Mouse (Mus musculus): ENCODE results near the gene Adprhl1. TPM values are rescaled to one million over a fixed set of nuclear protein-coding genes. Genes with fewer than 3 reads are reported as not detected.
A peak's percentile ranks its signal among the peaks of the same experiment; 100 is the strongest.

The Adprhl1 gene
- polyA plus RNA-seq, 1 experiment from 2014 or later = 170 TPM

GRCm38 (mm10) chr8:13197493-13197892, 56.5 kb downstream of the Adprhl1 start:
- WGBS = 89% methylated on average over 5 of the region's 5 CpGs
- H3K4me1 ChIP-seq = peaks cover 21% of the 10 kb centered on the region
- H3K4me3 ChIP-seq = no peak overlapping the region
- H3K27me3 ChIP-seq (replicated peaks) = peaks cover 41% of the 10 kb centered on the region
- H3K9ac ChIP-seq = 0 out of 2 replicates have a peak overlapping the region, but pooled peaks have one; percentile 28
- H3K36me3 ChIP-seq = 0 out of 2 replicates have a peak, but pooled peaks cover 3% of the 10 kb centered on the region
- ATAC-seq (ENCODE audit: extremely low read depth, insufficient number of reproducible peaks, low FRiP score, low TSS enrichment) = no peak
- H3K27ac ChIP-seq (replicated peaks) = no peak overlapping the region
- H3K9me3 ChIP-seq = no peaks in the 10 kb centered on the region
- H3K4me2 ChIP-seq = no peak overlapping the region

GRCm38 (mm10) chr8:13194818-13195217, 59.1 kb downstream of the Adprhl1 start:
- Histone ChIP-seq H3K27me3 (replicated peaks) (peaks cover 19% of the 10 kb centered on the region), H3K4me3 (no peak overlapping the region), H3K9ac (no peak overlapping the region; the same call in 1 of the 2 replicates), H3K9me3 (no peaks in the 10 kb centered on the region), H3K27ac (replicated peaks) (no peak overlapping the region), H3K4me2 (no peak overlapping the region), H3K36me3 (peaks cover 7% of the 10 kb centered on the region; the same call in 1 of the 2 replicates), H3K4me1 (peaks cover 9% of the 10 kb centered on the region; the same call in 1 of the 2 replicates)
- 53% methylated on average over 10 of the region's 10 CpGs for WGBS
- no peak for ATAC-seq (ENCODE audit: extremely low read depth, insufficient number of reproducible peaks, low FRiP score, low TSS enrichment)

GRCm38 (mm10) chr8:13190235-13190634, 63.7 kb downstream of the Adprhl1 start:
- Histone ChIP-seq H3K4me2 (no peak overlapping the region), H3K36me3 (peaks cover 21% of the 10 kb centered on the region), H3K4me1 (no peaks in the 10 kb centered on the region), H3K4me3 (no peak overlapping the region), H3K9me3 (no peaks in the 10 kb centered on the region), H3K27me3 (replicated peaks) (no peaks in the 10 kb centered on the region), H3K27ac (replicated peaks) (no peak overlapping the region), H3K9ac (no peak overlapping the region)
- no peak for ATAC-seq (ENCODE audit: extremely low read depth, insufficient number of reproducible peaks, low FRiP score, low TSS enrichment)
- 90% methylated on average over 8 of the region's 8 CpGs for WGBS

- H3K4me3 ChIP-seq = no peak overlapping the region
- ATAC-seq (ENCODE audit: extremely low read depth, insufficient number of reproducible peaks, low FRiP score, low TSS enrichment) = no peak
- H3K9ac ChIP-seq = no peak overlapping the region
- H3K4me1 ChIP-seq = no peaks in the 10 kb centered on the region
- no peaks in the 10 kb centered on the region for H3K9me3 ChIP-seq
- no peak overlapping the region for H3K4me2 ChIP-seq
- no peaks in the 10 kb centered on the region for H3K27me3 ChIP-seq (replicated peaks)
- 78% methylated on average over 1 of the region's 1 CpGs for WGBS
- H3K36me3 ChIP-seq = peaks cover 26% of the 10 kb centered on the region
- H3K27ac ChIP-seq (replicated peaks) = no peak overlapping the region
Observed at GRCm38 (mm10) chr8:13188857-13189256, 65.1 kb downstream of the Adprhl1 start.

- H3K4me2 ChIP-seq = no peak overlapping the region
- H3K27ac ChIP-seq (replicated peaks) = no peak overlapping the region
- 87% methylated on average over 13 of the region's 13 CpGs for WGBS
- H3K4me3 ChIP-seq = no peak overlapping the region
- H3K36me3 ChIP-seq = peaks cover 26% of the 10 kb centered on the region
- no peaks in the 10 kb centered on the region for H3K27me3 ChIP-seq (replicated peaks)
- H3K9ac ChIP-seq = no peak overlapping the region
- ATAC-seq (ENCODE audit: extremely low read depth, insufficient number of reproducible peaks, low FRiP score, low TSS enrichment) = no peak
- no peaks in the 10 kb centered on the region for H3K9me3 ChIP-seq
- H3K4me1 ChIP-seq = no peaks in the 10 kb centered on the region
Observed at GRCm38 (mm10) chr8:13188052-13188555, 65.9 kb downstream of the Adprhl1 start.

- Histone ChIP-seq H3K9ac (no peak overlapping the region), H3K9me3 (no peaks in the 10 kb centered on the region), H3K36me3 (peaks cover 30% of the 10 kb centered on the region), H3K4me1 (no peaks in the 10 kb centered on the region), H3K4me2 (no peak overlapping the region), H3K27me3 (replicated peaks) (no peaks in the 10 kb centered on the region), H3K27ac (replicated peaks) (no peak overlapping the region), H3K4me3 (no peak overlapping the region)
- ATAC-seq (ENCODE audit: extremely low read depth, insufficient number of reproducible peaks, low FRiP score, low TSS enrichment) = no peak
- WGBS = 77% methylated on average over 7 of the region's 7 CpGs
Observed at GRCm38 (mm10) chr8:13187638-13188037, 66.3 kb downstream of the Adprhl1 start.

GRCm38 (mm10) chr8:13187229-13187628, 66.7 kb downstream of the Adprhl1 start:
- Histone ChIP-seq H3K4me2 (no peak overlapping the region), H3K4me1 (peaks cover 3% of the 10 kb centered on the region), H3K4me3 (no peak overlapping the region), H3K36me3 (peaks cover 30% of the 10 kb centered on the region), H3K27me3 (replicated peaks) (no peaks in the 10 kb centered on the region), H3K9ac (no peak overlapping the region), H3K27ac (replicated peaks) (no peak overlapping the region), H3K9me3 (no peaks in the 10 kb centered on the region)
- WGBS = 80% methylated on average over 9 of the region's 9 CpGs
- no peak for ATAC-seq (ENCODE audit: extremely low read depth, insufficient number of reproducible peaks, low FRiP score, low TSS enrichment)

- no peak for ATAC-seq (ENCODE audit: extremely low read depth, insufficient number of reproducible peaks, low FRiP score, low TSS enrichment)
- 74% methylated on average over 8 of the region's 8 CpGs for WGBS
- Histone ChIP-seq H3K4me1 (peaks cover 7% of the 10 kb centered on the region), H3K9me3 (no peaks in the 10 kb centered on the region), H3K27me3 (replicated peaks) (no peaks in the 10 kb centered on the region), H3K4me2 (no peak overlapping the region), H3K27ac (replicated peaks) (no peak overlapping the region), H3K9ac (no peak overlapping the region), H3K36me3 (peaks cover 30% of the 10 kb centered on the region), H3K4me3 (no peak overlapping the region)
Observed at GRCm38 (mm10) chr8:13186819-13187218, 67.1 kb downstream of the Adprhl1 start.

GRCm38 (mm10) chr8:13181691-13181976, 72.3 kb downstream of the Adprhl1 start:
- Histone ChIP-seq H3K27me3 (replicated peaks) (no peaks in the 10 kb centered on the region), H3K27ac (replicated peaks) (peak overlapping the region; percentile 82), H3K9me3 (no peaks in the 10 kb centered on the region), H3K9ac (0 out of 2 replicates have a peak overlapping the region, but pooled peaks have one; percentile 1), H3K36me3 (peaks cover 40% of the 10 kb centered on the region), H3K4me3 (no peak overlapping the region), H3K4me1 (peaks cover 36% of the 10 kb centered on the region), H3K4me2 (peak overlapping the region; percentile 18; the same call in 1 of the 2 replicates)
- WGBS = 25% methylated on average over 2 of the region's 2 CpGs
- ATAC-seq (ENCODE audit: extremely low read depth, insufficient number of reproducible peaks, low FRiP score, low TSS enrichment) = no peak

- Histone ChIP-seq H3K9me3 (no peaks in the 10 kb centered on the region), H3K4me2 (peak overlapping the region; percentile 18), H3K9ac (peak overlapping the region; percentile 48; the same call in 1 of the 2 replicates), H3K36me3 (peaks cover 46% of the 10 kb centered on the region), H3K27ac (replicated peaks) (peak overlapping the region; percentile 82), H3K4me3 (no peak overlapping the region), H3K4me1 (peaks cover 36% of the 10 kb centered on the region), H3K27me3 (replicated peaks) (no peaks in the 10 kb centered on the region)
- 41% methylated on average over 18 of the region's 18 CpGs for WGBS
- no peak for ATAC-seq (ENCODE audit: extremely low read depth, insufficient number of reproducible peaks, low FRiP score, low TSS enrichment)
Observed at GRCm38 (mm10) chr8:13180911-13181690, 72.9 kb downstream of the Adprhl1 start.

GRCm38 (mm10) chr8:13180408-13180807, 73.6 kb downstream of the Adprhl1 start:
- Histone ChIP-seq H3K36me3 (peaks cover 48% of the 10 kb centered on the region), H3K4me3 (no peak overlapping the region), H3K9me3 (no peaks in the 10 kb centered on the region), H3K4me2 (no peak overlapping the region), H3K4me1 (peaks cover 36% of the 10 kb centered on the region), H3K27me3 (replicated peaks) (no peaks in the 10 kb centered on the region), H3K27ac (replicated peaks) (peak overlapping the region; percentile 82), H3K9ac (peak overlapping the region; percentile 48; the same call in 1 of the 2 replicates)
- 72% methylated on average over 9 of the region's 9 CpGs for WGBS
- ATAC-seq (ENCODE audit: extremely low read depth, insufficient number of reproducible peaks, low FRiP score, low TSS enrichment) = no peak

GRCm38 (mm10) chr8:13179948-13180347, 74.0 kb downstream of the Adprhl1 start:
- H3K4me3 ChIP-seq = no peak overlapping the region
- WGBS = 64% methylated on average over 7 of the region's 7 CpGs
- peaks cover 36% of the 10 kb centered on the region for H3K4me1 ChIP-seq
- H3K27me3 ChIP-seq (replicated peaks) = no peaks in the 10 kb centered on the region
- H3K27ac ChIP-seq (replicated peaks) = peak overlapping the region; percentile 29
- no peaks in the 10 kb centered on the region for H3K9me3 ChIP-seq
- ATAC-seq (ENCODE audit: extremely low read depth, insufficient number of reproducible peaks, low FRiP score, low TSS enrichment) = no peak
- H3K9ac ChIP-seq = peak overlapping the region; percentile 29; the same call in 1 of the 2 replicates
- H3K36me3 ChIP-seq = peaks cover 48% of the 10 kb centered on the region
- no peak overlapping the region for H3K4me2 ChIP-seq
